Mouse (Mus musculus): Measurements from ENCODE around the gene Kmt2b.

DNA sequence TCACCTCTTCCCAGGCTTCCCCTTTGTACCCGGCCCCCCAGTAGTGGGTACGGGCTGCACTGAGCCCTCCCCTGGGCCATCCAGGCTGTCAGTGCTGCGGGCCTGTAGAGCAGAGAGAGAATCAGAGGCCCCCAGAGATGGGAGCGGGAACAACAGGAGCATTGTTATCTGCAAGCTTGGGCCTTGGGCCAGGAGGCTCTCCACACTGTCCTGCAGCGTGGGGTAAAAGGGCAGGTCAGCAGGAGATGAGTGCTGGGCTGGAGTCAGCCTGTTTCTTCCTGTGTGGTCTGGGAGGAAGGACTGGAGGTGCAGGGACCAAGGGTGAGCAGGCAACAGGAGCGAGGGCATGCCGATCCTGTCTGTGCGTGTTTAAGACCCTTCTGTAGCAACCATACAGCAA is 55.6 kb downstream of the Kmt2b start:
- TF ChIP-seq CTCF (IDR thresholded peaks at IDR 0.05; ENCODE audit: low read depth) = no peak
- TF ChIP-seq EP300 (IDR thresholded peaks at IDR 0.05; ENCODE audit: low read depth) = no peak
